Comparison of ENCODE assay signal across 21 mouse cellular contexts in genomic region chr8:116702501-116702900, GRCm38 (mm10). TPM values are rescaled to one million over a fixed set of nuclear protein-coding genes. Genes with fewer than 3 reads are reported as not detected.
DNase-seq lines count a peak whose midpoint lies in the region; ATAC-seq and TF ChIP-seq lines count a peak whose summit lies in the region.
"Had no signal": no experiment of that assay in that cellular context is flagged by ENCODE, and none has a peak within 500 bp of the region (broad histone marks: within the 10 kb centered on the region; RNA-seq: fewer than 3 reads in every experiment).

No protein-coding gene starts in this region.

- no peak for TF ChIP-seq POLR2A in ES-Bruce4 (IDR thresholded peaks at IDR 0.05; ENCODE audit: insufficient read depth, low read length)

- no peak for ATAC-seq in hindbrain, embryonic 11.5 days (ENCODE audit: low FRiP score)
- ATAC-seq: forebrain, embryonic 13.5 days; lung, postnatal 0 days; midbrain, embryonic 15.5 days had no signal

- WGBS in hindbrain, embryonic 11.5 days, result 88% methylated on average over 6 of the region's 6 CpGs

- H3K4me3 ChIP-seq in ES-Bruce4 (ENCODE audit: low read depth, low read length), result no peak overlapping the region
- no peak overlapping the region for H3K4me3 ChIP-seq in hindbrain, embryonic 11.5 days (ENCODE audit: low read depth, low read length)
- H3K4me3 ChIP-seq: embryonic facial prominence, embryonic 10.5 days; forebrain, embryonic 13.5 days; heart, embryonic 13.5 days; limb, embryonic 10.5 days; liver, embryonic 13.5 days; midbrain, embryonic 15.5 days; stomach, embryonic 15.5 days had no signal

- no peak for TF ChIP-seq EP300 in ES-Bruce4 (IDR thresholded peaks at IDR 0.05; ENCODE audit: insufficient read depth, low read depth, low read length)

- TF ChIP-seq CTCF in ES-Bruce4 (IDR thresholded peaks at IDR 0.05; ENCODE audit: low read depth, low read length), result peak; percentile 35

- H3K27me3 ChIP-seq in ES-Bruce4 (ENCODE audit: control insufficient read depth, insufficient read depth, low read length, poor library complexity, severe bottlenecking), result no peaks in the 10 kb centered on the region
- H3K27me3 ChIP-seq in hindbrain, embryonic 11.5 days (ENCODE audit: control insufficient read depth, insufficient read depth, low read length), result no peaks in the 10 kb centered on the region
- H3K27me3 ChIP-seq: forebrain, embryonic 13.5 days; heart, embryonic 13.5 days; liver, embryonic 13.5 days; midbrain, embryonic 15.5 days; stomach, embryonic 15.5 days had no signal

- H3K9me3 ChIP-seq in ES-Bruce4 (replicated peaks; ENCODE audit: control insufficient read depth, insufficient read depth, low read length, poor library complexity, severe bottlenecking), result no peaks in the 10 kb centered on the region
- H3K9me3 ChIP-seq in hindbrain, embryonic 11.5 days (ENCODE audit: control insufficient read depth, low read length), result no peaks in the 10 kb centered on the region
- H3K9me3 ChIP-seq: forebrain, embryonic 13.5 days; limb, embryonic 10.5 days; liver, embryonic 13.5 days; midbrain, embryonic 15.5 days; stomach, embryonic 15.5 days had no signal

- H3K4me2 ChIP-seq in hindbrain, embryonic 11.5 days (replicated peaks; ENCODE audit: low read depth, low read length), result no peak overlapping the region
- H3K4me2 ChIP-seq: forebrain, embryonic 13.5 days; heart, embryonic 13.5 days; liver, embryonic 13.5 days; midbrain, embryonic 15.5 days; stomach, embryonic 15.5 days had no signal

- H3K36me3 ChIP-seq in ES-Bruce4 (ENCODE audit: control insufficient read depth, insufficient read depth, low read length, poor library complexity, severe bottlenecking), result no peaks in the 10 kb centered on the region
- H3K36me3 ChIP-seq in hindbrain, embryonic 11.5 days (ENCODE audit: control insufficient read depth, insufficient read depth, low read length), result no peaks in the 10 kb centered on the region
- H3K36me3 ChIP-seq: G1E; limb, embryonic 10.5 days; liver, embryonic 13.5 days; midbrain, embryonic 15.5 days; stomach, embryonic 15.5 days had no signal

- H3K9ac ChIP-seq in ES-Bruce4 (ENCODE audit: low read depth, poor library complexity, severe bottlenecking), result no peak overlapping the region
- H3K9ac ChIP-seq in hindbrain, embryonic 11.5 days (ENCODE audit: low read depth, low read length), result no peak overlapping the region
- H3K9ac ChIP-seq: forebrain, embryonic 13.5 days; heart, embryonic 13.5 days; liver, embryonic 13.5 days; midbrain, embryonic 15.5 days; stomach, embryonic 15.5 days had no signal

- no peak overlapping the region for H3K27ac ChIP-seq in ES-Bruce4 (ENCODE audit: insufficient read depth, low read length)
- no peak overlapping the region for H3K27ac ChIP-seq in hindbrain, embryonic 11.5 days (ENCODE audit: low read depth, low read length)
- H3K27ac ChIP-seq: embryonic facial prominence, embryonic 10.5 days; forebrain, embryonic 13.5 days; heart, embryonic 13.5 days; limb, embryonic 10.5 days; liver, embryonic 13.5 days; midbrain, embryonic 15.5 days; stomach, embryonic 15.5 days had no signal

- H3K4me1 ChIP-seq in ES-Bruce4 (ENCODE audit: control insufficient read depth, insufficient read depth, low read length), result no peaks in the 10 kb centered on the region
- H3K4me1 ChIP-seq in hindbrain, embryonic 11.5 days (replicated peaks; ENCODE audit: control insufficient read depth, insufficient read depth, low read length), result no peaks in the 10 kb centered on the region
- H3K4me1 ChIP-seq: embryonic facial prominence, embryonic 10.5 days; forebrain, embryonic 13.5 days; heart, embryonic 13.5 days; limb, embryonic 10.5 days; liver, embryonic 13.5 days; midbrain, embryonic 15.5 days; stomach, embryonic 15.5 days had no signal

- DNase-seq in thymus, postnatal 14 days, result peak; percentile 40
- no peak for DNase-seq in thymus, adult 18-20 months
- DNase-seq in induced T-regulatory cell, adult 2 months (ENCODE audit: low read depth), result peak; percentile 44
- no peak for DNase-seq in adipocyte (ENCODE audit: low spot score)
- no peak for DNase-seq in left cerebral cortex, adult 8-10 months (ENCODE audit: low spot score in 2 of 2)
- DNase-seq in hindbrain, embryonic 11.5 days (ENCODE audit: low spot score), result no peak
- DNase-seq: adrenal gland, postnatal 10 days; cerebellum, adult 18-20 months; gastrocnemius, postnatal 36 days; heart, postnatal 4 days; liver, embryonic 13.5 days; right cerebral cortex, adult 18-20 months had no signal

RNA-seq across cellular contexts. Expression of gene Cdyl2, which starts 30.3 kb away (rescaled TPM):
- polyA plus RNA-seq in ES-Bruce4 (2011; ENCODE audit: insufficient read depth, insufficient read length, low read depth, missing spikeins), result 18.7 and 20.5 TPM in 2 replicates
- total RNA-seq in left cerebral cortex, adult 8-10 months (2022), result 10 to 100 TPM; 13.9 to 16.7 (median 15.5) TPM
- polyA plus RNA-seq in hindbrain, embryonic 11.5 days (2014; fragmentation: Nextera tagmentation; extraction: Ambion mirVana), result 6.0 and 6.4 TPM in 2 replicates
- total RNA-seq: G1E had no signal
- polyA plus RNA-seq: G1E had no signal

Comparison
In these comparisons a context has a peak if more than half of its experiments do, and no peak if none do; other contexts are left out.
1. DNase-seq: peak in thymus, postnatal 14 days (single experiment) and induced T-regulatory cell, adult 2 months (single experiment); none in thymus, adult 18-20 months (0 of 2), adipocyte (single experiment), left cerebral cortex, adult 8-10 months (0 of 2) and hindbrain, embryonic 11.5 days (single experiment).